Comparison of ENCODE assay signal across 8 mouse cellular contexts in the genomic region with DNA sequence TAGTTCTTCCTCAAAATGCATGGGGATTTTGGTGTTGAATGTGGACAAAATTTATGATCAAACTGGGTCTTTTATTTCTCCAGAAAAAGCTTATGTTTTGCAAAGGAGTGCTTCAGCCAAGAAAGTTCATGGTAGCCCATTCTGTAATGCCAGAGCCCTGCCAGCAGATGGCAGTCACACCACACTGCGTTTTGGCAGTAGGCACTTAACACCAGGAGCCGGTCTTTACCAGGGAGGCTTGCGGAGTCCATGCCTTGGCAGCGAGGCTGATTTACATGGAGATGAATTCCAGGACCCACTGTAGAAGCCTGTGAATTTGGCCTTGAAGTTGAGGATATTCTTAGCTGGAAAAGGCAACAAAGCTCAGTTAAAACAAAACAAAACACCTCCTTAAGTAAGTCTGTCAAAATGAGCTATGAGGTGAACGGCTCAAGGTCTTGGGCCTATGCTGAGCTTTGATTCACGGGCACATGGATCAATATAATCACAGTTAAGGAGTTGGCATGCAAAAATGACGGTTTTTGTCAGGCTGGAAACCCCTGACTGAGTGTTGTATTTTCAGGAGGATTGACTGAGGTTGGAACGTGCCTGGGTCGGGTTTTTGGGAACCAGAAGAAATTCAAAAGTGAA.
A peak's percentile ranks its signal among the peaks of the same experiment; 100 is the strongest.
DNase-seq lines count a peak whose midpoint lies in the region; ATAC-seq lines count a peak whose summit lies in the region.

No protein-coding gene starts in this region.

- H3K4me1 ChIP-seq in heart, embryonic 11.5 days (ENCODE audit: control insufficient read depth, insufficient read depth, low read length): no peaks in the 10 kb centered on the region
- H3K4me1 ChIP-seq in midbrain, embryonic 10.5 days: no peaks in the 10 kb centered on the region

- ATAC-seq in heart, embryonic 11.5 days (replicated peaks; ENCODE audit: insufficient number of reproducible peaks, low FRiP score, low TSS enrichment): no peak
- peak; percentile 38 for ATAC-seq in inflammation-experienced regulatory T-cells, adult 6 months

- H3K9me3 ChIP-seq in heart, embryonic 11.5 days (replicated peaks; ENCODE audit: control insufficient read depth, low read length): no peaks in the 10 kb centered on the region
- no peaks in the 10 kb centered on the region for H3K9me3 ChIP-seq in midbrain, embryonic 10.5 days (replicated peaks)

- no peak overlapping the region for H3K4me3 ChIP-seq in heart, embryonic 11.5 days (ENCODE audit: low read depth, low read length)
- no peak overlapping the region for H3K4me3 ChIP-seq in midbrain, embryonic 10.5 days

- H3K27ac ChIP-seq in heart, embryonic 11.5 days (ENCODE audit: low read depth, low read length): no peak overlapping the region
- H3K27ac ChIP-seq in midbrain, embryonic 10.5 days (replicated peaks): no peak overlapping the region

- DNase-seq in heart, adult 18-20 months: peak; percentile 17 to 67
- DNase-seq in cerebellum, adult 9-11 months: peak; percentile 33
- peak; percentile 6 to 43 for DNase-seq in frontal cortex, postnatal 10 days (ENCODE audit: low spot score in 2 of 2)
- DNase-seq in left cerebral cortex, adult 18-20 months (ENCODE audit: low spot score in 2 of 2): peak; percentile 59 to 62
- peak; percentile 69 for DNase-seq in midbrain, embryonic 10.5 days (ENCODE audit: low spot score)
- peak; percentile 44 for DNase-seq in skeletal muscle tissue, adult 2 months (ENCODE audit: low read depth, low spot score)

- H3K4me2 ChIP-seq in heart, embryonic 11.5 days: no peak overlapping the region

- H3K27me3 ChIP-seq in heart, embryonic 11.5 days (ENCODE audit: control insufficient read depth, insufficient read depth, low read length): no peaks in the 10 kb centered on the region
- no peaks in the 10 kb centered on the region for H3K27me3 ChIP-seq in midbrain, embryonic 10.5 days (ENCODE audit: low read depth, poor library complexity, severe bottlenecking)

- H3K9ac ChIP-seq in heart, embryonic 11.5 days (ENCODE audit: low read depth, low read length): no peak overlapping the region

- 45% methylated on average over 9 of the region's 9 CpGs for WGBS in heart, embryonic 11.5 days (ENCODE audit: insufficient replicate concordance)
- WGBS in midbrain, embryonic 10.5 days: 50% methylated on average over 9 of the region's 9 CpGs

- H3K36me3 ChIP-seq in heart, embryonic 11.5 days (ENCODE audit: control insufficient read depth, insufficient read depth, low read length): no peaks in the 10 kb centered on the region
- no peaks in the 10 kb centered on the region for H3K36me3 ChIP-seq in midbrain, embryonic 10.5 days
